Mouse (Mus musculus) kidney, postnatal 0 days (tissue): ENCODE measurements around the gene Agr2. TPM values are rescaled to one million over a fixed set of nuclear protein-coding genes. Genes with fewer than 3 reads are reported as not detected.

Source experiments
- ATAC-seq: fragments of 200-750 bp; cut with Nextera tagmentation; replicated peaks from 2 replicates; pipeline ENCODE4 v1.8.0; 2017; ENCODE audit warnings: low read depth, moderate number of reproducible peaks, moderate TSS enrichment, moderate library complexity; ENCODE audit not compliant: low FRiP score
- DNase-seq: peaks from one replicate; pipeline ENCODE4 v3.0.0-alpha.2; 2016; ENCODE audit warnings: low spot score
- H3K27ac ChIP-seq: fragments of 300-500 bp; sonication (generic); 2 replicates; pipeline ENCODE4 v1.5.1; 2014; ENCODE audit warnings: mild to moderate bottlenecking
- H3K27me3 ChIP-seq: fragments of 300-500 bp; sonication (generic); 2 replicates; pipeline ENCODE4 v1.6.1; 2014; ENCODE audit warnings: low read length, mixed read lengths; ENCODE audit not compliant: insufficient read depth
- H3K36me3 ChIP-seq: fragments of 300-500 bp; sonication (generic); 2 replicates; pipeline ENCODE4 v1.6.1; 2014; ENCODE audit warnings: low read length, mixed read lengths; ENCODE audit not compliant: insufficient read depth
- H3K4me1 ChIP-seq: fragments of 300-500 bp; sonication (generic); replicated peaks from 2 replicates; pipeline ENCODE4 v1.6.1; 2014; ENCODE audit warnings: antibody characterized with exemption, low read length, mixed read lengths; ENCODE audit not compliant: insufficient read depth
- H3K4me2 ChIP-seq: fragments of 300-500 bp; sonication (generic); 2 replicates; pipeline ENCODE4 v1.6.1; 2014; ENCODE audit warnings: mild to moderate bottlenecking, low read length, moderate library complexity, mixed read lengths
- H3K4me3 ChIP-seq: fragments of 300-500 bp; sonication (generic); replicated peaks from 2 replicates; pipeline ENCODE4 v1.5.1; 2014; ENCODE audit warnings: low read depth, low read length
- H3K9ac ChIP-seq: fragments of 300-500 bp; sonication (generic); 2 replicates; pipeline ENCODE4 v1.6.1; 2014; ENCODE audit warnings: low read depth, low read length
- H3K9me3 ChIP-seq: fragments of 300-500 bp; sonication (generic); replicated peaks from 2 replicates; pipeline ENCODE4 v1.6.1; 2016; ENCODE audit warnings: low read length, inconsistent platforms, mixed read lengths
- CTCF ChIP-seq: IDR thresholded peaks from 2 replicates; pipeline ENCODE4 v1.5.1; 2016; ENCODE audit warnings: antibody characterized with exemption, low read depth, mild to moderate bottlenecking, moderate library complexity
- WGBS: fragments of 180-500 bp; shearing (Covaris S2); extraction: QIAGEN DNeasy Blood & Tissue Kit; methylation state at CpG from one replicate; pipeline ENCODE4 v1.1.7; 2014; 5-methylcytosine and 5-hydroxymethylcytosine counted together
- polyA plus RNA-seq: library from polyadenylated mRNA; unstranded; fragments of >200 nt; fragmentation: Nextera tagmentation; extraction: Ambion mirVana; gene quantifications from 2 replicates; pipeline ENCODE4 v1.2.1, GENCODE M21; 2015

Agr2 gene
- polyA plus RNA-seq, 1 experiment from 2014 or later: 3.6 TPM

GRCm38 (mm10) chr12:36020081-36020480 lies 27.4 kb downstream of the Agr2 start:
- no peak for TF ChIP-seq CTCF
- no peaks in the 10 kb centered on the region for H3K4me1 ChIP-seq
- WGBS: 85% methylated on average over 3 of the region's 3 CpGs
- no peak overlapping the region for H3K4me2 ChIP-seq
- DNase-seq (no peak), ATAC-seq (no peak)
- no peaks in the 10 kb centered on the region for H3K27me3 ChIP-seq
- H3K27ac ChIP-seq: no peak overlapping the region
- H3K9me3 ChIP-seq: no peaks in the 10 kb centered on the region
- no peaks in the 10 kb centered on the region for H3K36me3 ChIP-seq
- no peak overlapping the region for H3K9ac ChIP-seq
- H3K4me3 ChIP-seq: no peak overlapping the region

GRCm38 (mm10) chr12:36020710-36021109 lies 28.0 kb downstream of the Agr2 start:
- Histone ChIP-seq H3K9me3 (no peaks in the 10 kb centered on the region), H3K4me3 (no peak overlapping the region), H3K4me2 (no peak overlapping the region), H3K36me3 (no peaks in the 10 kb centered on the region), H3K27me3 (no peaks in the 10 kb centered on the region), H3K9ac (no peak overlapping the region), H3K27ac (no peak overlapping the region), H3K4me1 (no peaks in the 10 kb centered on the region)
- 88% methylated on average over 2 of the region's 2 CpGs for WGBS
- DNase-seq (no peak), ATAC-seq (no peak)
- TF ChIP-seq CTCF: no peak

DNA sequence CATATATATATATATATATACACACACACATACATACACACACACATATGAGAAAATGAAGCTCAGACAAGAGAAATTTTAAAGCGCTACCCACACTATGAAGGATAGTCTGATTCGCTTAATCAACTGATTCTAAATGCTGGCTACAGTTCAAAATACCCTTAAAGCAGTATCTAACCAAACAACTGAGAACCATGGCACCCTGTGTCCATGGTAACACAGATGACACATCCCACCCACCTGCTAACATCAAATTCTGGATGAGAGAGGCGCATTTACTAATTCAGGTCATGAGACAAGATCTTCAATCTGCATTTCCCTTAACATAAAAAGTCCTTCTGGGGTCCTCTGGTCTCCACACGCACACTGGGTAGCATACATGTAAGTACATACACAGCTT lies 33.4 kb downstream of the Agr2 start:
- H3K4me3 ChIP-seq: no peak overlapping the region
- H3K9ac ChIP-seq: no peak overlapping the region
- H3K27me3 ChIP-seq: no peaks in the 10 kb centered on the region
- WGBS: 93% methylated on average over 4 of the region's 4 CpGs
- no peak overlapping the region for H3K27ac ChIP-seq
- H3K9me3 ChIP-seq: no peaks in the 10 kb centered on the region
- no peak for TF ChIP-seq CTCF
- ATAC-seq (no peak), DNase-seq (no peak)
- H3K4me1 ChIP-seq: no peaks in the 10 kb centered on the region
- no peaks in the 10 kb centered on the region for H3K36me3 ChIP-seq
- no peak overlapping the region for H3K4me2 ChIP-seq

GRCm38 (mm10) chr12:36027171-36027570 lies 34.5 kb downstream of the Agr2 start:
- H3K27ac ChIP-seq: no peak overlapping the region
- no peak for ATAC-seq
- no peak for DNase-seq
- H3K27me3 ChIP-seq: no peaks in the 10 kb centered on the region
- no peaks in the 10 kb centered on the region for H3K36me3 ChIP-seq
- H3K4me1 ChIP-seq: no peaks in the 10 kb centered on the region
- no peak overlapping the region for H3K4me3 ChIP-seq
- no peak for TF ChIP-seq CTCF
- H3K9me3 ChIP-seq: no peaks in the 10 kb centered on the region
- 86% methylated on average over 2 of the region's 2 CpGs for WGBS
- no peak overlapping the region for H3K4me2 ChIP-seq
- H3K9ac ChIP-seq: no peak overlapping the region

DNA sequence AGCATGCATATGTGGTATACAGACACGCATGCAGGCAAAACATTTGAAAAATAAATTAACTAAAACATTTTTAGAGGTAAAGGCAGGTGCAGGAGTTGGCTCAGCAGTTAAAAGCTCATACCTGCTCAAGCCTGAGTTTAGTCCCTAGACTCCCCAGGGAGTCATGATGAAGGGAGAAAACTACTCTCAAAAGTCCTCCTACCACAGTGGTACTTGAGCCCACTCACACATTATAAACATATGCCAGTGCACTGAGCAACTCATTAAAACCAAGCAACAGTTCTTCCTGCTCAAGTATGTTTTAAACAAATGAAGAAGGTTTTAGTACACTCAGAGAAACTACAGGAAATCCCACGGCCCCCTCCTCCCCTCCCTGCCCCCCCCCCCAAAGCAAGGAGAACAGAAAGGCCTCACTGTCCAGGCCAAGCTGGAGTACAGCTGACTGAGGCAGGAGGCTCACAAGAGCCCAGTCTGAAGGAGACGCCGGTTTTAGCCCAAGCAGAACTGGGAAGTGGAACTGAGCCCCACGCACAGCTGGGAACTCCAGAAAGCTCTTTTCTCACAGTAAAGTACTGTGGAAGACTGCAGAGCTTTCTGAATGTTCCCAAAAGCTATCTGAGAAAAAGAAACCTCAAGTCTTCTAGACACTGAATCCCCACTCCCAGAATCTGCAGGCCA lies 36.4 kb downstream of the Agr2 start:
- no peak overlapping the region for H3K27ac ChIP-seq
- ATAC-seq (no peak), DNase-seq (no peak)

GRCm38 (mm10) chr12:36029687-36030086 lies 37.0 kb downstream of the Agr2 start:
- no peak overlapping the region for H3K27ac ChIP-seq
- WGBS: 72% methylated on average over 5 of the region's 6 CpGs

More for the DNA sequence above, 36.4 kb downstream of the Agr2 start:
- TF ChIP-seq CTCF: no peak
- WGBS: 74% methylated on average over 5 of the region's 5 CpGs
- Histone ChIP-seq H3K4me2 (no peak overlapping the region), H3K27me3 (no peaks in the 10 kb centered on the region), H3K9ac (no peak overlapping the region), H3K4me3 (no peak overlapping the region), H3K4me1 (no peaks in the 10 kb centered on the region), H3K36me3 (no peaks in the 10 kb centered on the region), H3K9me3 (no peaks in the 10 kb centered on the region)

More at GRCm38 (mm10) chr12:36029687-36030086, 37.0 kb downstream of the Agr2 start:
- Histone ChIP-seq H3K36me3 (no peaks in the 10 kb centered on the region), H3K9ac (no peak overlapping the region), H3K27me3 (no peaks in the 10 kb centered on the region), H3K4me3 (no peak overlapping the region), H3K4me2 (no peak overlapping the region), H3K9me3 (no peaks in the 10 kb centered on the region), H3K4me1 (no peaks in the 10 kb centered on the region)
- no peak for TF ChIP-seq CTCF
- ATAC-seq (no peak), DNase-seq (no peak)
